Mouse (Mus musculus): ENCODE data around the gene Tm4sf4. TPM values are rescaled to one million over a fixed set of nuclear protein-coding genes. Genes with fewer than 3 reads are reported as not detected.

Gene Tm4sf4
- not detected in 2 replicates for polyA plus RNA-seq (2012)

GRCm38 (mm10) chr3:57425089-57425730, at the start of gene Tm4sf4:
Tm4sf4 (plus strand) TSS chr3:57425314.

Other genes starting within 250 kb of the Tm4sf4 start
- gene Tm4sf1, start 123.3 kb upstream of the Tm4sf4 start, polyA plus RNA-seq (2012), result 0.02 and 0.13 TPM in 2 replicates
- gene Wwtr1, start 150.6 kb downstream of the Tm4sf4 start, polyA plus RNA-seq (2012), result 0.14 TPM in 1 of 2 replicates, not detected in the other
- 30.2 and 34.9 TPM in 2 replicates for gene Commd2, start 226.4 kb downstream of the Tm4sf4 start, polyA plus RNA-seq (2012)